Comparison of ENCODE assay signal across 10 mouse cellular contexts in genomic region chr3:159548303-159548702, GRCm38 (mm10). TPM values are rescaled to one million over a fixed set of nuclear protein-coding genes. Genes with fewer than 3 reads are reported as not detected.
A peak's percentile ranks its signal among the peaks of the same experiment; 100 is the strongest.
DNase-seq lines count a peak whose midpoint lies in the region; ATAC-seq and TF ChIP-seq lines count a peak whose summit lies in the region.
"Had no signal": no experiment of that assay in that cellular context is flagged by ENCODE, and none has a peak within 500 bp of the region (broad histone marks: within the 10 kb centered on the region; RNA-seq: fewer than 3 reads in every experiment).

No protein-coding gene starts in this region.

- H3K9ac ChIP-seq in kidney, embryonic 14.5 days (ENCODE audit: low read depth, low read length), result no peak overlapping the region
- no peak overlapping the region for H3K9ac ChIP-seq in CH12.LX (ENCODE audit: insufficient read depth, low read depth)
- H3K9ac ChIP-seq: heart, embryonic 15.5 days; lung, embryonic 15.5 days had no signal

- no peak for ATAC-seq in kidney, embryonic 14.5 days (ENCODE audit: low FRiP score, low TSS enrichment)

- TF ChIP-seq POLR2A in CH12.LX (IDR thresholded peaks at IDR 0.05; ENCODE audit: low read depth, low read length), result no peak

- TF ChIP-seq CTCF in CH12.LX (conservative IDR thresholded peaks at IDR 0.05 in 1 of 2, IDR thresholded peaks at IDR 0.05 in 1 of 2; ENCODE audit: low read depth in 2 of 2, low read length in 2 of 2), result peak in 1 of 2 experiments; percentile 75; a peak in 2 of 4 replicates

- no peaks in the 10 kb centered on the region for H3K36me3 ChIP-seq in kidney, embryonic 14.5 days (ENCODE audit: control insufficient read depth, insufficient read depth, low read length)
- peaks cover 0 to 7% of the 10 kb centered on the region in 2 experiments for H3K36me3 ChIP-seq in CH12.LX (replicated peaks in 1 of 2; ENCODE audit: control insufficient read depth in 1 of 2, insufficient read depth in 1 of 2, low read length in 1 of 2)
- H3K36me3 ChIP-seq: heart, embryonic 15.5 days; lung, embryonic 15.5 days had no signal

- 75% methylated on average over 3 of the region's 3 CpGs for WGBS in kidney, embryonic 14.5 days

- no peaks in the 10 kb centered on the region for H3K9me3 ChIP-seq in kidney, embryonic 14.5 days (ENCODE audit: control insufficient read depth, low read length)
- no peaks in the 10 kb centered on the region for H3K9me3 ChIP-seq in CH12.LX (replicated peaks; ENCODE audit: low read length)
- H3K9me3 ChIP-seq: heart, embryonic 15.5 days; lung, embryonic 15.5 days had no signal

- no peak overlapping the region for H3K4me2 ChIP-seq in kidney, embryonic 14.5 days (replicated peaks; ENCODE audit: low read depth, low read length)
- no peak overlapping the region for H3K4me2 ChIP-seq in CH12.LX (ENCODE audit: insufficient read depth, low read depth, poor library complexity, severe bottlenecking)
- H3K4me2 ChIP-seq: heart, embryonic 15.5 days; lung, embryonic 15.5 days had no signal

- DNase-seq in kidney, adult 9 months, result peak; percentile 9
- DNase-seq in CH12.LX (ENCODE audit: extremely low read depth), result peak; percentile 45
- DNase-seq in adipocyte (ENCODE audit: low spot score), result peak; percentile 81
- DNase-seq in left cerebral cortex, postnatal 25 days (ENCODE audit: low spot score in 2 of 2), result peak; percentile 23 to 53
- DNase-seq in spleen, postnatal 4 days (ENCODE audit: low spot score in 2 of 2), result no peak
- DNase-seq in spleen, postnatal 36 days (ENCODE audit: low spot score in 2 of 2), result no peak

- dilution Hi-C loops in CH12.LX (cut with MboI; ENCODE audit: extremely low pct_ligation_motif_present, extremely low pct_unique_long_range_greater_than_20kb, low sequenced_read_pairs), result no loop called here

- no peaks in the 10 kb centered on the region for H3K4me1 ChIP-seq in kidney, embryonic 14.5 days (ENCODE audit: control insufficient read depth, insufficient read depth, low read length)
- H3K4me1 ChIP-seq in CH12.LX (ENCODE audit: control insufficient read depth in 1 of 2, insufficient read depth in 2 of 2), result no peaks in the 10 kb centered on the region
- H3K4me1 ChIP-seq: heart, embryonic 15.5 days; lung, embryonic 15.5 days had no signal

- no peaks in the 10 kb centered on the region for H3K27me3 ChIP-seq in kidney, embryonic 14.5 days (ENCODE audit: control insufficient read depth, insufficient read depth, low read length)
- no peaks in the 10 kb centered on the region for H3K27me3 ChIP-seq in CH12.LX (replicated peaks)
- H3K27me3 ChIP-seq: heart, embryonic 15.5 days; lung, embryonic 15.5 days had no signal

- no peak overlapping the region for H3K27ac ChIP-seq in kidney, embryonic 14.5 days (ENCODE audit: low read depth, low read length)
- no peak overlapping the region for H3K27ac ChIP-seq in CH12.LX (ENCODE audit: insufficient read depth, low read depth)
- H3K27ac ChIP-seq: heart, embryonic 15.5 days; lung, embryonic 15.5 days had no signal

- H3K4me3 ChIP-seq in kidney, embryonic 14.5 days (ENCODE audit: low read length), result no peak overlapping the region
- H3K4me3 ChIP-seq in CH12.LX (replicated peaks in 1 of 3; ENCODE audit: low read depth in 2 of 3, low read length in 2 of 3, poor library complexity in 1 of 3), result no peak overlapping the region
- H3K4me3 ChIP-seq: heart, embryonic 15.5 days; lung, embryonic 15.5 days had no signal

- peak; percentile 90 for TF ChIP-seq RAD21 in CH12.LX (IDR thresholded peaks at IDR 0.05; ENCODE audit: low read depth, low read length)

- intact Hi-C loops in left cerebral cortex, postnatal 25 days (cut with DNase I), result loop anchor here (5.0 to 10.0 kb wide), 4 partner anchors 984 to 1674 kb away; partner anchors contain the start of genes Lrrc40, Lrrc7 and Srsf11

- no peaks in the 10 kb centered on the region for H3K79me2 ChIP-seq in CH12.LX (replicated peaks; ENCODE audit: control insufficient read depth, extremely low read depth, insufficient read depth, poor library complexity, severe bottlenecking)

- no peak for TF ChIP-seq EP300 in CH12.LX (IDR thresholded peaks at IDR 0.05; ENCODE audit: low read length)

- in situ Hi-C loops in CH12.LX (cut with MboI; ENCODE audit: low pct_ligation_motif_present, low pct_unique_long_range_greater_than_20kb, low sequenced_read_pairs), result loop anchor here (25.0 kb wide), 1 partner anchor 1161 kb away; no protein-coding TSS in a partner anchor

TF ChIP-seq in CH12.LX, 34 proteins besides CTCF, POLR2A, EP300 and RAD21:
- TF ChIP-seq ZC3H11A (IDR thresholded peaks at IDR 0.05; ENCODE audit: low read depth, low read length) (peak; percentile 12; the same call in 1 of the 2 replicates), ZMIZ1 (IDR thresholded peaks at IDR 0.05; ENCODE audit: low read depth, low read length) (no peak), SMC3 (IDR thresholded peaks at IDR 0.05; ENCODE audit: low read depth, low read length) (peak; percentile 66)

RNA-seq across cellular contexts. Expression of gene Rpe65, which starts 50.7 kb away (rescaled TPM):
- not detected in 2 replicates for polyA plus RNA-seq in kidney, embryonic 14.5 days (2014; fragmentation: Nextera tagmentation; extraction: Ambion mirVana)
- total RNA-seq in CH12.LX (2012; rRNA removed) (not detected in 2 replicates), CH12.LX (2014; rRNA removed) (not detected in 2 replicates)
- polyA plus RNA-seq in CH12.LX (2012; ENCODE audit: insufficient read length, low read depth), result not detected in 2 replicates
- total RNA-seq in left cerebral cortex, postnatal 25 days (2021), result under 1 TPM; 0.37 to 0.57 TPM
- polyA plus RNA-seq: heart, embryonic 15.5 days; lung, embryonic 15.5 days; stomach, embryonic 14.5 days had no signal

RNA-seq across cellular contexts. Expression of gene Depdc1a, which starts 53.1 kb away (rescaled TPM):
- 37.7 and 50.2 TPM in 2 replicates for polyA plus RNA-seq in kidney, embryonic 14.5 days (2014; fragmentation: Nextera tagmentation; extraction: Ambion mirVana)
- total RNA-seq in CH12.LX (2012; rRNA removed) (12.8 and 16.4 TPM in 2 replicates), CH12.LX (2014; rRNA removed) (64.4 and 77.6 TPM in 2 replicates)
- polyA plus RNA-seq in CH12.LX (2012; ENCODE audit: insufficient read length, low read depth), result 27.1 and 32.3 TPM in 2 replicates
- total RNA-seq in left cerebral cortex, postnatal 25 days (2021), result not detected

Comparison
In these comparisons a context has a peak if more than half of its experiments do, and no peak if none do; other contexts are left out.
1. DNase-seq: peak in kidney, adult 9 months (single experiment), CH12.LX (single experiment), adipocyte (single experiment) and left cerebral cortex, postnatal 25 days (2 of 2); none in spleen, postnatal 4 days (0 of 2) and spleen, postnatal 36 days (0 of 2).
2. RNA of gene Depdc1a, which starts 53.1 kb away (total RNA-seq): 12.8 to 77.6 TPM in CH12.LX; not detected in left cerebral cortex, postnatal 25 days; every median in the first group is over 10 times any median in the second.